Mouse (Mus musculus) intestine, embryonic 15.5 days (tissue): ENCODE data around the gene Rfc5. TPM values are rescaled to one million over a fixed set of nuclear protein-coding genes. Genes with fewer than 3 reads are reported as not detected.
A peak's percentile ranks its signal among the peaks of the same experiment; 100 is the strongest.

Experiments
- ATAC-seq: fragments of 200-750 bp; cut with Nextera tagmentation; 2 replicates; pipeline ENCODE4 v1.8.0; 2017; ENCODE audit warnings: moderate TSS enrichment, moderate library complexity
- H3K27ac ChIP-seq: fragments of 300-500 bp; sonication (generic); 2 replicates; pipeline ENCODE4 v1.5.1; 2015; ENCODE audit warnings: mild to moderate bottlenecking, inconsistent platforms
- H3K27me3 ChIP-seq: fragments of 300-500 bp; sonication (generic); replicated peaks from 2 replicates; pipeline ENCODE4 v1.6.1; 2015; ENCODE audit warnings: inconsistent platforms
- H3K36me3 ChIP-seq: fragments of 300-500 bp; sonication (generic); 2 replicates; pipeline ENCODE4 v1.6.1; 2015; ENCODE audit warnings: inconsistent platforms
- H3K4me1 ChIP-seq: fragments of 300-500 bp; sonication (generic); replicated peaks from 2 replicates; pipeline ENCODE4 v1.6.1; 2015; ENCODE audit warnings: inconsistent platforms
- H3K4me2 ChIP-seq: fragments of 300-500 bp; sonication (generic); replicated peaks from 2 replicates; pipeline ENCODE4 v1.6.1; 2015; ENCODE audit warnings: mild to moderate bottlenecking, inconsistent platforms
- H3K4me3 ChIP-seq: fragments of 300-500 bp; sonication (generic); replicated peaks from 2 replicates; pipeline ENCODE4 v1.5.1; 2015; ENCODE audit warnings: inconsistent platforms
- H3K9ac ChIP-seq: fragments of 300-500 bp; sonication (generic); 2 replicates; pipeline ENCODE4 v1.6.1; 2015; ENCODE audit warnings: inconsistent platforms
- H3K9me3 ChIP-seq: fragments of 300-500 bp; sonication (generic); 2 replicates; pipeline ENCODE4 v1.6.1; 2016; ENCODE audit warnings: inconsistent platforms
- WGBS: fragments of 180-500 bp; shearing (Covaris S2); methylation state at CpG from one replicate; pipeline ENCODE4 v1.1.7; 2015; 5-methylcytosine and 5-hydroxymethylcytosine counted together
- polyA plus RNA-seq: library from polyadenylated mRNA; unstranded; fragments of >200 nt; fragmentation: Nextera tagmentation; extraction: Ambion mirVana; gene quantifications from 2 replicates; pipeline ENCODE4 v1.2.1, GENCODE M21; 2015

The Rfc5 gene
- polyA plus RNA-seq, 1 experiment from 2014 or later = 95.5 TPM

GRCm38 (mm10) chr5:117341896-117342295, 47.0 kb downstream of the Rfc5 start:
- H3K9ac ChIP-seq = no peak overlapping the region
- peaks cover 11% of the 10 kb centered on the region; the same call in 1 of the 2 replicates for H3K36me3 ChIP-seq
- H3K4me2 ChIP-seq = no peak overlapping the region
- H3K27me3 ChIP-seq = no peaks in the 10 kb centered on the region
- 69% methylated on average over 6 of the region's 6 CpGs for WGBS
- no peak for ATAC-seq
- no peaks in the 10 kb centered on the region for H3K9me3 ChIP-seq
- no peak overlapping the region for H3K4me3 ChIP-seq
- H3K27ac ChIP-seq = no peak overlapping the region
- H3K4me1 ChIP-seq = no peaks in the 10 kb centered on the region

- no peaks in the 10 kb centered on the region for H3K9me3 ChIP-seq
- H3K27ac ChIP-seq = no peak overlapping the region
- 82% methylated on average over 6 of the region's 6 CpGs for WGBS
- ATAC-seq = no peak
- H3K36me3 ChIP-seq = peaks cover 15% of the 10 kb centered on the region; the same call in 1 of the 2 replicates
- no peak overlapping the region for H3K4me3 ChIP-seq
- no peaks in the 10 kb centered on the region for H3K27me3 ChIP-seq
- no peak overlapping the region for H3K9ac ChIP-seq
- H3K4me2 ChIP-seq = no peak overlapping the region
- no peaks in the 10 kb centered on the region for H3K4me1 ChIP-seq
Observed at GRCm38 (mm10) chr5:117340081-117340480, 48.8 kb downstream of the Rfc5 start.

GRCm38 (mm10) chr5:117338503-117338902, 50.3 kb downstream of the Rfc5 start:
- ATAC-seq = no peak
- 82% methylated on average over 8 of the region's 8 CpGs for WGBS

GRCm38 (mm10) chr5:117337999-117338398, 50.8 kb downstream of the Rfc5 start:
- no peaks in the 10 kb centered on the region for H3K9me3 ChIP-seq
- H3K27ac ChIP-seq = no peak overlapping the region
- 91% methylated on average over 10 of the region's 10 CpGs for WGBS
- H3K36me3 ChIP-seq = peaks cover 14% of the 10 kb centered on the region; the same call in 1 of the 2 replicates
- H3K4me1 ChIP-seq = no peaks in the 10 kb centered on the region
- no peak overlapping the region for H3K4me2 ChIP-seq
- ATAC-seq = no peak
- no peak overlapping the region for H3K9ac ChIP-seq
- H3K4me3 ChIP-seq = no peak overlapping the region
- H3K27me3 ChIP-seq = no peaks in the 10 kb centered on the region

More at GRCm38 (mm10) chr5:117338503-117338902, 50.3 kb downstream of the Rfc5 start:
- Histone ChIP-seq H3K9ac (no peak overlapping the region), H3K4me2 (no peak overlapping the region), H3K36me3 (peaks cover 16% of the 10 kb centered on the region; the same call in 1 of the 2 replicates), H3K27me3 (no peaks in the 10 kb centered on the region), H3K4me1 (no peaks in the 10 kb centered on the region), H3K27ac (no peak overlapping the region), H3K9me3 (no peaks in the 10 kb centered on the region), H3K4me3 (no peak overlapping the region)

GRCm38 (mm10) chr5:117330457-117330856, 58.4 kb downstream of the Rfc5 start:
- Histone ChIP-seq H3K27ac (no peak overlapping the region), H3K27me3 (no peaks in the 10 kb centered on the region), H3K4me1 (no peaks in the 10 kb centered on the region), H3K36me3 (peaks cover 8% of the 10 kb centered on the region; the same call in 1 of the 2 replicates), H3K4me2 (no peak overlapping the region), H3K9me3 (no peaks in the 10 kb centered on the region), H3K4me3 (no peak overlapping the region), H3K9ac (no peak overlapping the region)
- WGBS = 70% methylated on average over 7 of the region's 7 CpGs
- ATAC-seq = peak; percentile 78

Other genes starting within 250 kb of the Rfc5 start
- gene Pebp1, start 101.4 kb downstream of the Rfc5 start, polyA plus RNA-seq = 659 and 723 TPM in 2 replicates
- gene Vsig10, start 70.0 kb downstream of the Rfc5 start, polyA plus RNA-seq = 14.1 and 16.8 TPM in 2 replicates
- 82.6 and 94.5 TPM in 2 replicates for gene Wsb2, start 31.7 kb downstream of the Rfc5 start, polyA plus RNA-seq
- gene Ksr2, start 25.0 kb upstream of the Rfc5 start, polyA plus RNA-seq = 0.44 and 0.46 TPM in 2 replicates